Mouse (Mus musculus): ENCODE results near the gene Dydc2. TPM values are rescaled to one million over a fixed set of nuclear protein-coding genes. Genes with fewer than 3 reads are reported as not detected.

Dydc2 gene
- total RNA-seq, 2 experiments from 2014 or later, result not detected

DNA sequence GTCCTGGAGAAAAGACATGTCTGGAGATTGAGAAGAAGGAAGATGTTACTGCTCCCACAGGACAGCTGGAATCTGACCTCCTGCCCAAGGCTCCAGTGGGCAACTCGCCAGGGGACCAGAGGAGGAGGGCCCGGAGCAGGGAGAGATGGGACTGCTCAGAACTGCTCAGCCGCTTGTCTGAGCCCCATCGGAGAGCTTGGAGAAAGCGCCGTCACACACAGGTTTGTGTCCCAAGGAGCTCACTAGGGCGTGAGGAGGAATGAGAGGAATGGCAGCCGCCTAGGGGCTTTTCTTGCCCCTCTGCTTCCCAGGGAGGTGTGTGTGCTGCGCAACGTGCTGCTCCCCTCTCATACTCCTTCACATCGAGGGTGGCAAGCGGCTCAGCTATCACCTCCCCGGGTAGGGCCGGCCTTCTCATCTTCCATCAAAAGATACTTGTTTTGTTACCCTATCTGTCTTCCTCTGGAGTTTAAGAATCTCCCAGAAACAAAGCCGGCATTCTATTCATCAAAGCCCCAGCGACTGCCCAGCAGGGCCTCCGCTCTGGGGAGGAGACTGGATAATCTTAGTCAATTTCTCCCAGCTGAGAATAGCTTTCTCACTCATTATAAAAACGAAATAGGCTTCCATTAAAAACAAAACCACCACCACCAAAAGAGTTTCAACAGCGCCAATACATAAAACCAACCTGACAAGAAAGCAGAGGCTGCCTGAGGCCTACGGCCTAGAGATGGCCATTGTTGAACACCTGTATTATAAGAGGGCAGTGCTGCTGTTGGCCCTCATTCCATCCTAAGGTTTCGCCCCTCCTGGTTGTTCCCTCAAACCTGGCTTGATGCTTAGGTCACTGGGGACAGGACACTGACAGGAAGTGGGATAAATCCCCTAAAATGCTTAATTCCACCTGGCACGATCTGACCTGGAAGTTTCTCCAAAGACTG, 64.5 kb downstream of the Dydc2 start:
- peak; percentile 18 to 30 for DNase-seq

DNA sequence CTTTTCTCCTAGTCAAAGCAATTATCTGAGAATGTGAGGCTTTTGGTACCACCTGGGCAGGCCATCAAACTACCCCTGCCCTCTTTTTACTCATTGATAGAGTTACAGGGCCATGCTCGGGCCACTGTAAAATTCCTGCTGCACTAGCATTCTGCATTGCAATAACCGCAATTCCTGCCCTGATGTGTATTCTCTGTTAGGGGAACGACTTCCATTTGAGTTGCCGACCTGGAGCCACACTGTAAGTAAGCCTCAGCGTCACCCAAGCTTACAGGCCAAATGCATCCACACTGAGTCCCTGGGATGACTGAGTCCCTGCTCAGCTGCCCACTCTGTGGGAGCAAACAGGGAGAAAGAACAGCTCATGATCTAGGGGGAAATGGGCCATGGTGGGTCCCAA, 67.4 kb downstream of the Dydc2 start:
- DNase-seq, result no peak
- intact Hi-C loops (cut with DNase I), result no loop called here

More for the DNA sequence above, 64.5 kb downstream of the Dydc2 start:
- intact Hi-C loops (cut with DNase I), result no loop called here

DNA sequence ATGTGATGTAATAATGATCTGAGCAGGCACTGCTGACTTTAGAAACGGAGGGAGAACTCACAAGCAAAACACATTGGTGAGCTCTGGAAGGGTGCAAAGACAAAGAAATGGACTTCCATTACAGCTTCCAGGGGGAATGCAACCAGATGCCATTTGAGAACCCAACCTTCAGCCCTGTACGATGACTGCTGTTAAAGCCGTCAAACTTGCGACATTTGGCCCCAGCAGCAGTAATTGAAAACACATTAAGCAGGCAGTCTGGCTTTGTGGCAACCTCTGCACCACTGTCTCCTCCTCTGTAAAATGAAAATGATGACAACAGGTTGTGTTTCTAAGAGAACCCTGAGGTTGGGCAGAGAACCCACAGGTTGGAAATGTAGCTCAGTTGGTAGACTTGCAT, 68.2 kb downstream of the Dydc2 start:
- intact Hi-C loops (cut with DNase I), result no loop called here
- no peak for DNase-seq

DNA sequence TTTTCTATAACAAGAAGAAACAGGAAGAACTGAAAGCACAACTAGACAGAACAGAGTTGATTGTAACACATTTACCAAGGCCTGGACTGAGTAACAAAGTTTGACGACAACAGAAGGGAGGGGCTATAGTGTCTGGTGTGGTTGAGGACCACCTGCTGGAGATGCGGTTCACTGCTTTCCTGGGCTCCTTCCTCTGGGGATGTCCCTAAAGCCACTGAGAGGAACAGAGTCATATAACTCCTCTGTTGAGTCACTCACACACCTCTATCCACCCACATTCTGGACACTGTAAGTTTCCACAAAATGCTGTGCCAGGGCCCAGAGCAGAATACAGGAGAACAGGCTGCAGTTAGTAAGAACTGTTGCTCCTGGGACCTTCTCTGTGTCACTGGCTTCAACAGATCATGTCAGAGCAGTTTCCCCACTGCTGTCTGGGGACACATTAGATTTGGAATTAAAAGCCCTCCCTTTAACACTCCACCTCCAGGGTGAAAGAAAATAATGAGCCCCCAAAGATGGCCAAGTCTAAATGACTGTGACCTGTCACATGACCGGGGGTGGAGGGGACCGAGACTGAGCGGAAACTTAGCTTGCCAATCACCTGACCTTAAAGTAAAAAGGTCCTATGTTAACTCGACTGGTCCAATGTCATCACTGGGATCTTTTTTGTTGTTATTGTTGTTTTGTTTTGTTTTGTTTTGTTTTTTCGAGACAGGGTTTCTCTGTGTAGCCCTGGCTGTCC, 68.9 kb downstream of the Dydc2 start:
- intact Hi-C loops (cut with DNase I), result no loop called here
- DNase-seq, result no peak

Other genes starting within 250 kb of the Dydc2 start
- gene Sh2d4b, start 175.9 kb downstream of the Dydc2 start, total RNA-seq (2021), result under 1 TPM; 0.36 to 0.98 TPM
- 10 to 100 TPM; 14.0 to 15.7 TPM for gene Tspan14, start 102.4 kb downstream of the Dydc2 start, total RNA-seq (2021)
- gene Fam213a, start 55.4 kb downstream of the Dydc2 start, total RNA-seq (2021), result 10 to 100 TPM; 18.9 to 20.1 TPM
- gene Dydc1, start 3.7 kb upstream of the Dydc2 start, total RNA-seq (2021), result not detected
- gene Mat1a, start 35.8 kb upstream of the Dydc2 start, total RNA-seq (2021), result not detected
- not detected for gene Sftpa1, start 62.6 kb upstream of the Dydc2 start, total RNA-seq (2021)
- not detected for gene Mbl1, start 82.2 kb upstream of the Dydc2 start, total RNA-seq (2021)
- gene Sftpd, start 115.9 kb upstream of the Dydc2 start, total RNA-seq (2021), result not detected
- gene Gm2832, start 209.6 kb upstream of the Dydc2 start, total RNA-seq (2021), result not detected

All from heart, postnatal 36 days (tissue).